Comparison of ENCODE assay signal across 23 mouse cellular contexts in genomic region chr4:149600130-149600529, GRCm38 (mm10). TPM values are rescaled to one million over a fixed set of nuclear protein-coding genes. Genes with fewer than 3 reads are reported as not detected.
DNase-seq lines count a peak whose midpoint lies in the region; ATAC-seq and TF ChIP-seq lines count a peak whose summit lies in the region.
"Had no signal": no experiment of that assay in that cellular context is flagged by ENCODE, and none has a peak within 500 bp of the region (broad histone marks: within the 10 kb centered on the region; RNA-seq: fewer than 3 reads in every experiment).

No protein-coding gene starts in this region.

- no peaks in the 10 kb centered on the region for H3K36me3 ChIP-seq in heart, embryonic 14.5 days (ENCODE audit: control insufficient read depth, insufficient read depth, low read length)
- no peaks in the 10 kb centered on the region for H3K36me3 ChIP-seq in midbrain, embryonic 11.5 days (ENCODE audit: control insufficient read depth, insufficient read depth, low read length)
- no peaks in the 10 kb centered on the region for H3K36me3 ChIP-seq in midbrain, postnatal 0 days (ENCODE audit: insufficient read depth, low read length)
- H3K36me3 ChIP-seq in ES-E14 (ENCODE audit: control insufficient read depth, insufficient read depth, low read length, poor library complexity, severe bottlenecking), result no peaks in the 10 kb centered on the region
- peaks cover 9% of the 10 kb centered on the region; the same call in 1 of the 2 replicates for H3K36me3 ChIP-seq in limb, embryonic 10.5 days
- H3K36me3 ChIP-seq: forebrain, embryonic 12.5 days; heart, embryonic 13.5 days had no signal

- DNase-seq in heart, postnatal 10 days, result no peak
- peak; percentile 41 for DNase-seq in midbrain, embryonic 11.5 days (ENCODE audit: low spot score, missing footprints)
- DNase-seq in midbrain, postnatal 0 days (ENCODE audit: low spot score), result no peak
- no peak for DNase-seq in ES-E14 (ENCODE audit: low read depth, low spot score)
- no peak for DNase-seq in layer of hippocampus, adult 11-12 months (ENCODE audit: low spot score)
- DNase-seq in limb, embryonic 10.5 days (ENCODE audit: low spot score), result no peak
- DNase-seq: adrenal gland, postnatal 10 days; cerebellum, adult 11 months; cerebellum, adult 8-10 months; cerebellum, postnatal 14 days; embryo, embryonic 11 days; gastrocnemius, adult 2 months; gastrocnemius, postnatal 25 days; heart, postnatal 14 days had no signal

- peaks cover 9 to 14% of the 10 kb centered on the region in 2 experiments; a peak in 3 of 4 replicates for H3K4me1 ChIP-seq in heart, embryonic 14.5 days (ENCODE audit: control insufficient read depth in 2 of 2, insufficient read depth in 2 of 2, low read length in 2 of 2)
- H3K4me1 ChIP-seq in midbrain, embryonic 11.5 days (ENCODE audit: control insufficient read depth, insufficient read depth, low read length), result peaks cover 5% of the 10 kb centered on the region; the same call in 1 of the 2 replicates
- H3K4me1 ChIP-seq in midbrain, postnatal 0 days (ENCODE audit: insufficient read depth, low read length), result no peaks in the 10 kb centered on the region; the same call in 1 of the 2 replicates
- H3K4me1 ChIP-seq in ES-E14 (ENCODE audit: control insufficient read depth in 2 of 2, insufficient read depth in 2 of 2, low read length in 2 of 2, poor library complexity in 1 of 2), result peaks cover 0 to 28% of the 10 kb centered on the region in 2 experiments; a peak in 2 of 4 replicates
- peaks cover 11% of the 10 kb centered on the region for H3K4me1 ChIP-seq in limb, embryonic 10.5 days

- no peak for TF ChIP-seq CTCF in midbrain, postnatal 0 days (IDR thresholded peaks at IDR 0.05)

- no peak overlapping the region for H3K4me3 ChIP-seq in heart, embryonic 14.5 days (ENCODE audit: control insufficient read depth in 1 of 2, insufficient read depth in 1 of 2, low read depth in 1 of 2, low read length in 2 of 2)
- H3K4me3 ChIP-seq in midbrain, embryonic 11.5 days (ENCODE audit: low read depth, low read length), result no peak overlapping the region
- no peak overlapping the region for H3K4me3 ChIP-seq in midbrain, postnatal 0 days (ENCODE audit: low read depth, low read length)
- H3K4me3 ChIP-seq in ES-E14 (ENCODE audit: insufficient read depth in 1 of 2, low read depth in 1 of 2, low read length in 2 of 2, poor library complexity in 1 of 2, severe bottlenecking in 1 of 2), result no peak overlapping the region; a peak in 1 of 4 replicates
- no peak overlapping the region for H3K4me3 ChIP-seq in limb, embryonic 10.5 days
- H3K4me3 ChIP-seq: embryonic facial prominence, embryonic 15.5 days; erythroblast, embryonic 14.5 days; forebrain, embryonic 12.5 days; gastrocnemius, adult 2 months; heart, embryonic 13.5 days; hindbrain, embryonic 10.5 days had no signal

- H3K9me3 ChIP-seq in heart, embryonic 14.5 days (ENCODE audit: control insufficient read depth, low read length), result no peaks in the 10 kb centered on the region
- H3K9me3 ChIP-seq in midbrain, embryonic 11.5 days (ENCODE audit: control insufficient read depth, low read length), result no peaks in the 10 kb centered on the region; the same call in 1 of the 2 replicates
- no peaks in the 10 kb centered on the region for H3K9me3 ChIP-seq in midbrain, postnatal 0 days (ENCODE audit: low read length)
- no peaks in the 10 kb centered on the region for H3K9me3 ChIP-seq in ES-E14 (ENCODE audit: control insufficient read depth, insufficient read depth, low read depth, low read length)
- no peaks in the 10 kb centered on the region for H3K9me3 ChIP-seq in limb, embryonic 10.5 days (replicated peaks)
- H3K9me3 ChIP-seq: embryonic facial prominence, embryonic 15.5 days; forebrain, embryonic 12.5 days; heart, embryonic 13.5 days had no signal

- no peak overlapping the region for H3K27ac ChIP-seq in heart, embryonic 14.5 days (replicated peaks in 1 of 2; ENCODE audit: control insufficient read depth in 1 of 2, insufficient read depth in 1 of 2, low read depth in 2 of 2, low read length in 2 of 2)
- H3K27ac ChIP-seq in midbrain, embryonic 11.5 days (ENCODE audit: low read depth, low read length), result no peak overlapping the region
- H3K27ac ChIP-seq in midbrain, postnatal 0 days (ENCODE audit: low read depth, low read length), result no peak overlapping the region
- H3K27ac ChIP-seq in ES-E14 (ENCODE audit: insufficient read depth, low read depth, low read length, poor library complexity, severe bottlenecking), result no peak overlapping the region
- H3K27ac ChIP-seq in limb, embryonic 10.5 days, result no peak overlapping the region
- H3K27ac ChIP-seq: embryonic facial prominence, embryonic 15.5 days; forebrain, embryonic 12.5 days; gastrocnemius, adult 2 months; heart, embryonic 13.5 days; hindbrain, embryonic 10.5 days had no signal

- 86% methylated on average over 4 of the region's 4 CpGs for WGBS in heart, embryonic 14.5 days
- 89% methylated on average over 4 of the region's 4 CpGs for WGBS in midbrain, embryonic 11.5 days
- WGBS in midbrain, postnatal 0 days, result 94% methylated on average over 4 of the region's 4 CpGs
- WGBS in limb, embryonic 10.5 days, result 87% methylated on average over 4 of the region's 4 CpGs

- 0 out of 2 replicates have a peak, but pooled peaks have one; percentile 15 for ATAC-seq in heart, embryonic 14.5 days (ENCODE audit: insufficient number of reproducible peaks, insufficient read depth, low FRiP score, low read depth)
- ATAC-seq in midbrain, embryonic 11.5 days (ENCODE audit: low FRiP score), result no peak
- ATAC-seq in midbrain, postnatal 0 days (ENCODE audit: low FRiP score), result no peak
- ATAC-seq: hindbrain, embryonic 16.5 days; inflammation-experienced regulatory T-cells, adult 6 months; intestine, postnatal 0 days had no signal

- 0 out of 2 replicates have a peak, but pooled peaks cover 11% of the 10 kb centered on the region for H3K27me3 ChIP-seq in heart, embryonic 14.5 days (ENCODE audit: control insufficient read depth, insufficient read depth, low read length)
- H3K27me3 ChIP-seq in midbrain, embryonic 11.5 days (ENCODE audit: control insufficient read depth, insufficient read depth, low read length), result no peaks in the 10 kb centered on the region
- no peaks in the 10 kb centered on the region for H3K27me3 ChIP-seq in midbrain, postnatal 0 days (ENCODE audit: insufficient read depth, low read length)
- H3K27me3 ChIP-seq in limb, embryonic 10.5 days (ENCODE audit: low read depth, poor library complexity, severe bottlenecking), result no peaks in the 10 kb centered on the region
- H3K27me3 ChIP-seq: embryonic facial prominence, embryonic 15.5 days; forebrain, embryonic 12.5 days had no signal

- no peak overlapping the region for H3K4me2 ChIP-seq in heart, embryonic 14.5 days (ENCODE audit: low read length)
- no peak overlapping the region for H3K4me2 ChIP-seq in midbrain, embryonic 11.5 days
- no peak overlapping the region for H3K4me2 ChIP-seq in midbrain, postnatal 0 days (ENCODE audit: low read depth, low read length, poor library complexity, severe bottlenecking)
- H3K4me2 ChIP-seq: embryonic facial prominence, embryonic 15.5 days; forebrain, embryonic 12.5 days; heart, embryonic 13.5 days had no signal

- no peak overlapping the region for H3K9ac ChIP-seq in heart, embryonic 14.5 days (ENCODE audit: low read length)
- no peak overlapping the region for H3K9ac ChIP-seq in midbrain, embryonic 11.5 days (ENCODE audit: low read length)
- H3K9ac ChIP-seq in midbrain, postnatal 0 days (replicated peaks; ENCODE audit: low read length, poor library complexity, severe bottlenecking), result no peak overlapping the region
- H3K9ac ChIP-seq in ES-E14 (ENCODE audit: insufficient read depth, low read depth, low read length, poor library complexity, severe bottlenecking), result peak overlapping the region; percentile 33; the same call in 1 of the 2 replicates
- H3K9ac ChIP-seq: embryonic facial prominence, embryonic 15.5 days; forebrain, embryonic 12.5 days; heart, embryonic 13.5 days had no signal

- intact Hi-C loops in heart, postnatal 10 days (cut with DNase I), result no loop called here

- in situ Hi-C loops in ES-E14 (cut with MboI; ENCODE audit: low sequenced_read_pairs in 2 of 2, unreplicated experiment in 2 of 2), result no loop called here

TF ChIP-seq in ES-E14, 5 proteins besides CTCF, POLR2A, EP300 and RAD21:
- TF ChIP-seq ZNF384 (IDR thresholded peaks at IDR 0.05; ENCODE audit: low read depth, low read length) (no peak), MAFK (IDR thresholded peaks at IDR 0.05; ENCODE audit: insufficient read depth, low read depth, low read length) (no peak), CHD2 (IDR thresholded peaks at IDR 0.05; ENCODE audit: low read depth, low read length) (no peak)

RNA-seq across cellular contexts. Expression of gene Clstn1, which starts 13.9 kb away (rescaled TPM):
- 18.2 and 18.5 TPM in 2 replicates for polyA plus RNA-seq in heart, embryonic 14.5 days (2014; fragmentation: Nextera tagmentation; extraction: Ambion mirVana)
- 10 to 100 TPM; 84.3 to 88.1 TPM for total RNA-seq in heart, postnatal 10 days (2021)
- polyA plus RNA-seq in midbrain, embryonic 11.5 days (2014; fragmentation: Nextera tagmentation; extraction: Ambion mirVana), result 34.3 and 41.8 TPM in 2 replicates
- 552 and 565 TPM in 2 replicates for total RNA-seq in midbrain, postnatal 0 days (2014; rRNA removed)
- polyA plus RNA-seq in midbrain, postnatal 0 days (2015; fragmentation: Nextera tagmentation; extraction: Ambion mirVana), result 196 and 209 TPM in 2 replicates
- total RNA-seq in ES-E14 (2012; rRNA removed), result 115 and 254 TPM in 2 replicates
- 34.8 and 41.2 TPM in 2 replicates for polyA plus RNA-seq in limb, embryonic 10.5 days (2016; fragmentation: Nextera tagmentation; extraction: Ambion mirVana)
